Mouse (Mus musculus) hindbrain, embryonic 16.5 days (tissue): ENCODE measurements at regions not wholly inside any gene's neighbourhood (a gene's known extent, or its start where the extent isn't known, plus 50 kb on each side); places are given as distances from the start of the nearest gene placed in this dataset.
"Not testable (repeated sequence)": the region's sequence is repeated elsewhere in the genome, so short reads cannot be mapped to it uniquely, and the experiment has no call there.

Source experiments
- ATAC-seq: fragments of 200-750 bp; cut with Nextera tagmentation; 2 replicates; pipeline ENCODE4 v1.8.0; 2017; ENCODE audit warnings: moderate TSS enrichment, moderate library complexity
- H3K27ac ChIP-seq: fragments of 300-500 bp; sonication (generic); 2 replicates; pipeline ENCODE4 v1.5.1; 2014; ENCODE audit warnings: low read depth, mild to moderate bottlenecking, control low read depth, low read length, moderate library complexity
- H3K27me3 ChIP-seq: fragments of 300-500 bp; sonication (generic); replicated peaks from 2 replicates; pipeline ENCODE4 v1.6.1; 2014; ENCODE audit warnings: low read length; ENCODE audit not compliant: control insufficient read depth, insufficient read depth
- H3K36me3 ChIP-seq: fragments of 300-500 bp; sonication (generic); 2 replicates; pipeline ENCODE4 v1.6.1; 2014; ENCODE audit warnings: mild to moderate bottlenecking, low read length, moderate library complexity, mixed read lengths; ENCODE audit not compliant: control insufficient read depth, insufficient read depth
- H3K4me1 ChIP-seq: fragments of 300-500 bp; sonication (generic); 2 replicates; pipeline ENCODE4 v1.6.1; 2014; ENCODE audit warnings: low read depth, low read length; ENCODE audit not compliant: control insufficient read depth, insufficient read depth
- H3K4me2 ChIP-seq: fragments of 300-500 bp; sonication (generic); 2 replicates; pipeline ENCODE4 v1.6.1; 2014; ENCODE audit warnings: mild to moderate bottlenecking, low read length, control low read depth, moderate library complexity
- H3K4me3 ChIP-seq: fragments of 300-500 bp; sonication (generic); 2 replicates; pipeline ENCODE4 v1.5.1; 2014; ENCODE audit warnings: mild to moderate bottlenecking, low read length, control low read depth, moderate library complexity
- H3K9ac ChIP-seq: fragments of 300-500 bp; sonication (generic); 2 replicates; pipeline ENCODE4 v1.6.1; 2014; ENCODE audit warnings: low read depth, mild to moderate bottlenecking, control low read depth, low read length, moderate library complexity
- H3K9me3 ChIP-seq: fragments of 300-500 bp; sonication (generic); 2 replicates; pipeline ENCODE4 v1.6.1; 2014; ENCODE audit warnings: mild to moderate bottlenecking, low read length, moderate library complexity; ENCODE audit not compliant: control insufficient read depth
- WGBS: fragments of 180-500 bp; shearing (Covaris S2); extraction: QIAGEN DNeasy Blood & Tissue Kit; methylation state at CpG from one replicate; pipeline ENCODE4 v1.1.7; 2014; 5-methylcytosine and 5-hydroxymethylcytosine counted together

- Histone ChIP-seq H3K4me3 (no peak overlapping the region), H3K9me3 (no peaks in the 10 kb centered on the region), H3K4me1 (no peaks in the 10 kb centered on the region), H3K9ac (no peak overlapping the region), H3K4me2 (no peak overlapping the region), H3K36me3 (no peaks in the 10 kb centered on the region), H3K27me3 (no peaks in the 10 kb centered on the region), H3K27ac (no peak overlapping the region)
- ATAC-seq: no peak
- 85% methylated on average over 1 of the region's 1 CpGs for WGBS
Measured at GRCm38 (mm10) chr14:9400861-9401260, 734.8 kb upstream of the 4930452B06Rik start.

GRCm38 (mm10) chr14:9393271-9393771 is 727.3 kb upstream of the 4930452B06Rik start:
- H3K4me2 ChIP-seq: no peak overlapping the region
- WGBS: 9% methylated on average over 4 of the region's 4 CpGs
- no peak overlapping the region for H3K4me3 ChIP-seq
- H3K27me3 ChIP-seq: no peaks in the 10 kb centered on the region
- no peaks in the 10 kb centered on the region for H3K9me3 ChIP-seq
- H3K4me1 ChIP-seq: no peaks in the 10 kb centered on the region
- no peaks in the 10 kb centered on the region for H3K36me3 ChIP-seq
- no peak overlapping the region for H3K27ac ChIP-seq
- peak; percentile 50; the same call in 1 of the 2 replicates for ATAC-seq
- H3K9ac ChIP-seq: no peak overlapping the region

- H3K9ac ChIP-seq, H3K9me3 ChIP-seq, H3K4me1 ChIP-seq, H3K27ac ChIP-seq, H3K4me3 ChIP-seq, H3K36me3 ChIP-seq, ATAC-seq, H3K27me3 ChIP-seq, H3K4me2 ChIP-seq: not testable (repeated sequence)
- 98% methylated on average over 5 of the region's 5 CpGs for WGBS
Measured at GRCm38 (mm10) chr14:9389878-9390536, 724.0 kb upstream of the 4930452B06Rik start.

- WGBS: 62% methylated on average over 7 of the region's 7 CpGs
- no peak overlapping the region for H3K4me3 ChIP-seq
- H3K9me3 ChIP-seq: no peaks in the 10 kb centered on the region
- H3K27ac ChIP-seq: no peak overlapping the region
- no peak overlapping the region for H3K4me2 ChIP-seq
- H3K9ac ChIP-seq: no peak overlapping the region
- no peaks in the 10 kb centered on the region for H3K4me1 ChIP-seq
- ATAC-seq: no peak
- no peaks in the 10 kb centered on the region for H3K27me3 ChIP-seq
- no peaks in the 10 kb centered on the region for H3K36me3 ChIP-seq
Measured at GRCm38 (mm10) chr14:9389180-9389579, 723.1 kb upstream of the 4930452B06Rik start.
